Mouse (Mus musculus): ENCODE measurements around the gene Pou6f2. TPM values are rescaled to one million over a fixed set of nuclear protein-coding genes. Genes with fewer than 3 reads are reported as not detected.

Pou6f2 gene
- polyA plus RNA-seq (2012; rRNA removed) (0.10 and 0.15 TPM in 2 replicates), polyA plus RNA-seq (2014; fragmentation: Nextera tagmentation; extraction: Ambion mirVana) (0.14 and 0.53 TPM in 2 replicates)

- H3K9me3 ChIP-seq (ENCODE audit: control insufficient read depth, low read length) = no peaks in the 10 kb centered on the region
- H3K36me3 ChIP-seq (ENCODE audit: control insufficient read depth, insufficient read depth, low read length) = no peaks in the 10 kb centered on the region
- no peak within 1 kb of the TSS for H3K9ac ChIP-seq (ENCODE audit: low read depth, low read length, severe bottlenecking)
- no peak within 1 kb of the TSS for H3K4me2 ChIP-seq (replicated peaks; ENCODE audit: low read depth, low read length, severe bottlenecking)
- TF ChIP-seq POLR2A (IDR thresholded peaks at IDR 0.05; ENCODE audit: borderline replicate concordance, extremely low read depth, insufficient read depth, insufficient read length) = no peak
- H3K27ac ChIP-seq (replicated peaks; ENCODE audit: low read depth, low read length) = no peak within 1 kb of the TSS
- ATAC-seq (ENCODE audit: low FRiP score, low read depth) (no peak), DNase-seq (ENCODE audit: low spot score) (no peak)
- H3K4me3 ChIP-seq (replicated peaks; ENCODE audit: low read length) = no peak within 1 kb of the TSS
- H3K27me3 ChIP-seq (ENCODE audit: control insufficient read depth, insufficient read depth, low read length) = no peaks in the 10 kb centered on the region
- H3K4me1 ChIP-seq (ENCODE audit: control insufficient read depth, insufficient read depth, low read length) = no peaks in the 10 kb centered on the region
- WGBS = 81% methylated on average over 6 of the region's 6 CpGs
Measured at GRCm38 (mm10) chr13:18397586-18397985, at the start of gene Pou6f2. Gene Pou6f2 (minus strand): TSS chr13:18397686.

DNA sequence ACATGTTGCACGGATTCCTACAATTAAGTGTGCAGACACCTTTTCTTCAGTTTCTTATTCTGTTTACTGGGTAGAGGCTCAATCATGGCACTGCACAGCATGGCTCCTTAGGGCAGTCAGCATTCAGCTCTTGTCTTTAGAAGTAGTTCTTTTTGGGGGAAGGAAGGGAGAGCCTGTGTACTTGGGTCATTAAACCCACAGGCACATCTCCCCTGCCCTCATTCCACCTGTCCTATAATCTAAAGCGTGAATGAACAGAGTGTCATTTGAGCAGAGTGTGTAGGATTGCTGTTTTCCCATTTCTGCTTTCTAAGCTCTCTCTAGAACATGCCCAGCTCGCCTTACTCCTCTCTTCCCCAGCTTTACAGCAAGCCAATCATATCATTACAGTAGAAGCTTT is 42.4 kb upstream of the Pou6f2 start:
- no peak for DNase-seq (ENCODE audit: low spot score)
- H3K9ac ChIP-seq (ENCODE audit: low read depth, low read length, severe bottlenecking) = no peak overlapping the region
- H3K4me3 ChIP-seq (replicated peaks; ENCODE audit: low read length) = no peak overlapping the region
- TF ChIP-seq POLR2A (IDR thresholded peaks at IDR 0.05; ENCODE audit: borderline replicate concordance, extremely low read depth, insufficient read depth, insufficient read length) = no peak
- H3K36me3 ChIP-seq (ENCODE audit: control insufficient read depth, insufficient read depth, low read length) = no peaks in the 10 kb centered on the region
- H3K4me2 ChIP-seq (replicated peaks; ENCODE audit: low read depth, low read length, severe bottlenecking) = no peak overlapping the region
- no peaks in the 10 kb centered on the region for H3K27me3 ChIP-seq (ENCODE audit: control insufficient read depth, insufficient read depth, low read length)
- no peaks in the 10 kb centered on the region for H3K9me3 ChIP-seq (ENCODE audit: control insufficient read depth, low read length)
- no peak for ATAC-seq (ENCODE audit: low FRiP score, low read depth)
- H3K27ac ChIP-seq (replicated peaks; ENCODE audit: low read depth, low read length) = no peak overlapping the region
- 70% methylated on average over 3 of the region's 3 CpGs for WGBS
- H3K4me1 ChIP-seq (ENCODE audit: control insufficient read depth, insufficient read depth, low read length) = no peaks in the 10 kb centered on the region

- ATAC-seq (ENCODE audit: low FRiP score, low read depth) (no peak), DNase-seq (ENCODE audit: low spot score) (no peak)
- TF ChIP-seq POLR2A (IDR thresholded peaks at IDR 0.05; ENCODE audit: borderline replicate concordance, extremely low read depth, insufficient read depth, insufficient read length) = no peak
- no peaks in the 10 kb centered on the region for H3K9me3 ChIP-seq (ENCODE audit: control insufficient read depth, low read length)
- no peak overlapping the region for H3K4me2 ChIP-seq (replicated peaks; ENCODE audit: low read depth, low read length, severe bottlenecking)
- H3K4me1 ChIP-seq (ENCODE audit: control insufficient read depth, insufficient read depth, low read length) = no peaks in the 10 kb centered on the region
- no peak overlapping the region for H3K9ac ChIP-seq (ENCODE audit: low read depth, low read length, severe bottlenecking)
- H3K27me3 ChIP-seq (ENCODE audit: control insufficient read depth, insufficient read depth, low read length) = no peaks in the 10 kb centered on the region
- H3K36me3 ChIP-seq (ENCODE audit: control insufficient read depth, insufficient read depth, low read length) = no peaks in the 10 kb centered on the region
- no peak overlapping the region for H3K4me3 ChIP-seq (replicated peaks; ENCODE audit: low read length)
- WGBS = 86% methylated on average over 4 of the region's 4 CpGs
- H3K27ac ChIP-seq (replicated peaks; ENCODE audit: low read depth, low read length) = no peak overlapping the region
Measured at GRCm38 (mm10) chr13:18387673-18388072, 9.8 kb downstream of the Pou6f2 start.

GRCm38 (mm10) chr13:18363373-18363772 is 34.1 kb downstream of the Pou6f2 start:
- ATAC-seq (ENCODE audit: low FRiP score, low read depth) = peak; percentile 86
- H3K9ac ChIP-seq (ENCODE audit: low read depth, low read length, severe bottlenecking) = no peak overlapping the region
- peaks cover 4% of the 10 kb centered on the region; the same call in 1 of the 2 replicates for H3K4me1 ChIP-seq (ENCODE audit: control insufficient read depth, insufficient read depth, low read length)
- no peaks in the 10 kb centered on the region for H3K27me3 ChIP-seq (ENCODE audit: control insufficient read depth, insufficient read depth, low read length)
- H3K9me3 ChIP-seq (ENCODE audit: control insufficient read depth, low read length) = no peaks in the 10 kb centered on the region
- 4% methylated on average over 2 of the region's 2 CpGs for WGBS
- DNase-seq (ENCODE audit: low spot score) = peak; percentile 80
- H3K36me3 ChIP-seq (ENCODE audit: control insufficient read depth, insufficient read depth, low read length) = no peaks in the 10 kb centered on the region
- H3K4me2 ChIP-seq (replicated peaks; ENCODE audit: low read depth, low read length, severe bottlenecking) = no peak overlapping the region
- no peak for TF ChIP-seq POLR2A (IDR thresholded peaks at IDR 0.05; ENCODE audit: borderline replicate concordance, extremely low read depth, insufficient read depth, insufficient read length)
- no peak overlapping the region for H3K4me3 ChIP-seq (replicated peaks; ENCODE audit: low read length)
- H3K27ac ChIP-seq (replicated peaks; ENCODE audit: low read depth, low read length) = no peak overlapping the region

- DNase-seq (ENCODE audit: low spot score) (no peak), ATAC-seq (ENCODE audit: low FRiP score, low read depth) (no peak)
- Histone ChIP-seq H3K9ac (ENCODE audit: low read depth, low read length, severe bottlenecking) (no peak overlapping the region), H3K36me3 (ENCODE audit: control insufficient read depth, insufficient read depth, low read length) (no peaks in the 10 kb centered on the region), H3K9me3 (ENCODE audit: control insufficient read depth, low read length) (no peaks in the 10 kb centered on the region), H3K4me2 (replicated peaks; ENCODE audit: low read depth, low read length, severe bottlenecking) (no peak overlapping the region), H3K27ac (replicated peaks; ENCODE audit: low read depth, low read length) (no peak overlapping the region), H3K27me3 (ENCODE audit: control insufficient read depth, insufficient read depth, low read length) (no peaks in the 10 kb centered on the region), H3K4me3 (replicated peaks; ENCODE audit: low read length) (no peak overlapping the region), H3K4me1 (ENCODE audit: control insufficient read depth, insufficient read depth, low read length) (peaks cover 3% of the 10 kb centered on the region; the same call in 1 of the 2 replicates)
- WGBS = 71% methylated on average over 4 of the region's 4 CpGs
- TF ChIP-seq POLR2A (IDR thresholded peaks at IDR 0.05; ENCODE audit: borderline replicate concordance, extremely low read depth, insufficient read depth, insufficient read length) = no peak
Measured at GRCm38 (mm10) chr13:18344580-18345333, 52.7 kb downstream of the Pou6f2 start.
